In genomic region chr16:91596397-91596778, GRCm38 (mm10) we compare ENCODE assay signal across 8 mouse cellular contexts. TPM values are rescaled to one million over a fixed set of nuclear protein-coding genes. Genes with fewer than 3 reads are reported as not detected.
DNase-seq lines count a peak whose midpoint lies in the region; ATAC-seq and TF ChIP-seq lines count a peak whose summit lies in the region.

No protein-coding gene starts in this region.

- H3K9me3 ChIP-seq in midbrain, embryonic 15.5 days = no peaks in the 10 kb centered on the region

- H3K4me1 ChIP-seq in lung, adult 2 months (ENCODE audit: control insufficient read depth, insufficient read depth, low read length) = peaks cover 14% of the 10 kb centered on the region
- H3K4me1 ChIP-seq in brown adipose tissue, adult 24 weeks (ENCODE audit: control insufficient read depth, insufficient read depth, insufficient read length, low read length) = no peaks in the 10 kb centered on the region
- peaks cover 9% of the 10 kb centered on the region for H3K4me1 ChIP-seq in midbrain, embryonic 15.5 days

- no peak overlapping the region for H3K27ac ChIP-seq in brown adipose tissue, adult 24 weeks (replicated peaks; ENCODE audit: low read depth, low read length)
- no peak overlapping the region for H3K27ac ChIP-seq in midbrain, embryonic 15.5 days

- peak overlapping the region; percentile 73; the same call in 1 of the 2 replicates for H3K9ac ChIP-seq in midbrain, embryonic 15.5 days

- no peak for DNase-seq in lung, adult 2 months
- DNase-seq in lung, postnatal 14 days = no peak
- no peak for DNase-seq in left cerebral cortex, postnatal 4 days
- no peak for DNase-seq in gastrocnemius, adult 18-20 months (ENCODE audit: low spot score)
- no peak for DNase-seq in left cerebral cortex, postnatal 36 days (ENCODE audit: low spot score in 2 of 2)

- ATAC-seq in inflammation-experienced regulatory T-cells, adult 6 months = peak; percentile 55
- no peak for ATAC-seq in midbrain, embryonic 15.5 days (replicated peaks)

- TF ChIP-seq CTCF in lung, adult 2 months (IDR thresholded peaks at IDR 0.05; ENCODE audit: insufficient read depth, low read length) = no peak

- no peaks in the 10 kb centered on the region for H3K36me3 ChIP-seq in midbrain, embryonic 15.5 days (replicated peaks)

- peak overlapping the region; percentile 90 for H3K4me3 ChIP-seq in lung, adult 2 months (replicated peaks; ENCODE audit: extremely low read depth, low read depth, low read length)
- peak overlapping the region; percentile 84 for H3K4me3 ChIP-seq in brown adipose tissue, adult 24 weeks (ENCODE audit: insufficient read depth, low read depth, low read length)
- H3K4me3 ChIP-seq in midbrain, embryonic 15.5 days = peak overlapping the region; percentile 77

- WGBS in lung, adult 2 months = 8% methylated on average over 9 of the region's 9 CpGs
- 20% methylated on average over 9 of the region's 9 CpGs for WGBS in midbrain, embryonic 15.5 days

- TF ChIP-seq POLR2A in lung, adult 2 months (IDR thresholded peaks at IDR 0.05; ENCODE audit: borderline replicate concordance, extremely low read depth, low read depth, low read length) = no peak

- intact Hi-C loops in left cerebral cortex, postnatal 4 days (cut with DNase I) = no loop called here
- intact Hi-C loops in left cerebral cortex, postnatal 36 days (cut with DNase I) = loop anchor here (2.0 kb wide), 1 partner anchor 50 kb away; the partner anchor contains the start of genes Gart and Son

- H3K27me3 ChIP-seq in midbrain, embryonic 15.5 days (replicated peaks) = 0 out of 2 replicates have a peak, but pooled peaks cover 4% of the 10 kb centered on the region

- peak overlapping the region; percentile 61 for H3K4me2 ChIP-seq in midbrain, embryonic 15.5 days

RNA-seq across cellular contexts. Expression of gene Tmem50b, which starts 1.2 kb away (rescaled TPM):
- 87.2 and 111 TPM in 2 replicates for polyA plus RNA-seq in lung, adult 2 months (2012; rRNA removed)
- 71.4 and 79.6 TPM in 2 replicates for polyA plus RNA-seq in brown adipose tissue, adult 24 weeks (2012; ENCODE audit: insufficient read depth, insufficient read length, missing spikeins)
- polyA plus RNA-seq in inflammation-experienced regulatory T-cells, adult 6 months (2017; shearing (Covaris generic)) = 10 to 100 TPM; 28.2 to 36.1 (median 34.2) TPM
- polyA plus RNA-seq in midbrain, embryonic 15.5 days (2015; fragmentation: Nextera tagmentation; extraction: Ambion mirVana) = 79.4 and 81.6 TPM in 2 replicates
- total RNA-seq in left cerebral cortex, postnatal 4 days (2021) = 10 to 100 TPM; 76.3 to 77.4 TPM
- 10 to 100 TPM; 13.1 to 15.1 TPM for total RNA-seq in gastrocnemius, adult 18-20 months (2021)
- 10 to 100 TPM; 90.7 to 92.5 TPM for total RNA-seq in left cerebral cortex, postnatal 36 days (2021)

RNA-seq across cellular contexts. Expression of gene Dnajc28, which starts 22.4 kb away (rescaled TPM):
- polyA plus RNA-seq in lung, adult 2 months (2012; rRNA removed) = 1.3 and 1.7 TPM in 2 replicates
- 20.4 and 32.7 TPM in 2 replicates for polyA plus RNA-seq in brown adipose tissue, adult 24 weeks (2012; ENCODE audit: insufficient read depth, insufficient read length, missing spikeins)
- polyA plus RNA-seq in inflammation-experienced regulatory T-cells, adult 6 months (2017; shearing (Covaris generic)) = under 1 TPM; 0.56 to 0.62 (median 0.62) TPM
- polyA plus RNA-seq in midbrain, embryonic 15.5 days (2015; fragmentation: Nextera tagmentation; extraction: Ambion mirVana) = 7.1 and 7.8 TPM in 2 replicates
- total RNA-seq in left cerebral cortex, postnatal 4 days (2021) = 1 to 10 TPM; 1.8 to 2.8 TPM
- 10 to 100 TPM; 19.8 to 20.5 TPM for total RNA-seq in gastrocnemius, adult 18-20 months (2021)
- total RNA-seq in left cerebral cortex, postnatal 36 days (2021) = 10 to 100 TPM in 1 of 2 experiments, 1 to 10 TPM in 1; 5.8 to 10.4 TPM

RNA-seq across cellular contexts. Expression of gene Ifngr2, which starts 49.5 kb away (rescaled TPM):
- polyA plus RNA-seq in lung, adult 2 months (2012; rRNA removed) = 32.4 and 37.9 TPM in 2 replicates
- polyA plus RNA-seq in brown adipose tissue, adult 24 weeks (2012; ENCODE audit: insufficient read depth, insufficient read length, missing spikeins) = 15.4 and 22.0 TPM in 2 replicates
- polyA plus RNA-seq in inflammation-experienced regulatory T-cells, adult 6 months (2017; shearing (Covaris generic)) = 10 to 100 TPM in 2 of 3 experiments, 1 to 10 TPM in 1; 3.4 to 30.9 (median 14.7) TPM
- 92.5 and 94.2 TPM in 2 replicates for polyA plus RNA-seq in midbrain, embryonic 15.5 days (2015; fragmentation: Nextera tagmentation; extraction: Ambion mirVana)
- 10 to 100 TPM; 88.8 to 89.4 TPM for total RNA-seq in left cerebral cortex, postnatal 4 days (2021)
- total RNA-seq in gastrocnemius, adult 18-20 months (2021) = 10 to 100 TPM; 52.7 to 61.5 TPM
- 10 to 100 TPM; 33.6 to 39.8 TPM for total RNA-seq in left cerebral cortex, postnatal 36 days (2021)

RNA-seq across cellular contexts. Expression of gene Gart, which starts 50.4 kb away (rescaled TPM):
- polyA plus RNA-seq in lung, adult 2 months (2012; rRNA removed) = 19.1 and 29.5 TPM in 2 replicates
- polyA plus RNA-seq in brown adipose tissue, adult 24 weeks (2012; ENCODE audit: insufficient read depth, insufficient read length, missing spikeins) = 46.7 and 51.5 TPM in 2 replicates
- polyA plus RNA-seq in inflammation-experienced regulatory T-cells, adult 6 months (2017; shearing (Covaris generic)) = 10 to 100 TPM; 49.5 to 76.2 (median 64.5) TPM
- 60.7 and 62.0 TPM in 2 replicates for polyA plus RNA-seq in midbrain, embryonic 15.5 days (2015; fragmentation: Nextera tagmentation; extraction: Ambion mirVana)
- total RNA-seq in left cerebral cortex, postnatal 4 days (2021) = 10 to 100 TPM; 58.8 to 60.1 TPM
- 10 to 100 TPM; 60.8 to 64.6 TPM for total RNA-seq in gastrocnemius, adult 18-20 months (2021)
- total RNA-seq in left cerebral cortex, postnatal 36 days (2021) = 10 to 100 TPM; 50.0 to 50.8 TPM

RNA-seq across cellular contexts. Expression of gene Son, which starts 50.9 kb away (rescaled TPM):
- polyA plus RNA-seq in lung, adult 2 months (2012; rRNA removed) = 144 and 200 TPM in 2 replicates
- 59.0 and 88.7 TPM in 2 replicates for polyA plus RNA-seq in brown adipose tissue, adult 24 weeks (2012; ENCODE audit: insufficient read depth, insufficient read length, missing spikeins)
- 100 to 1,000 TPM; 128 to 236 (median 180) TPM for polyA plus RNA-seq in inflammation-experienced regulatory T-cells, adult 6 months (2017; shearing (Covaris generic))
- 118 and 128 TPM in 2 replicates for polyA plus RNA-seq in midbrain, embryonic 15.5 days (2015; fragmentation: Nextera tagmentation; extraction: Ambion mirVana)
- 100 to 1,000 TPM; 252 to 257 TPM for total RNA-seq in left cerebral cortex, postnatal 4 days (2021)
- total RNA-seq in gastrocnemius, adult 18-20 months (2021) = 10 to 100 TPM; 92.4 to 97.4 TPM
- 100 to 1,000 TPM; 177 to 236 TPM for total RNA-seq in left cerebral cortex, postnatal 36 days (2021)
